Mouse (Mus musculus) cerebellum, adult 2 months (tissue): ENCODE results near the gene Igdcc3.

Source experiments
- CTCF ChIP-seq: fragments of 200-500 bp; IDR thresholded peaks from 2 replicates; pipeline ENCODE4 v1.5.1; 2011; ENCODE audit warnings: low read depth, mild to moderate bottlenecking, control low read depth, low read length, moderate library complexity, borderline replicate concordance; ENCODE audit not compliant: insufficient read depth
- POLR2A ChIP-seq: fragments of 200-500 bp; IDR thresholded peaks from 2 replicates; pipeline ENCODE4 v1.6.1; 2011; ENCODE audit warnings: low read length, control low read depth, borderline replicate concordance; ENCODE audit not compliant: insufficient read depth

GRCm38 (mm10) chr9:65201021-65201380 is 60.0 kb downstream of the Igdcc3 start:
- TF ChIP-seq CTCF (no peak), POLR2A (no peak)
